Mouse (Mus musculus): ENCODE data around the gene Gps2. TPM values are rescaled to one million over a fixed set of nuclear protein-coding genes. Genes with fewer than 3 reads are reported as not detected.

Gps2 gene
- 10 to 100 TPM; 75.4 to 79.7 TPM for total RNA-seq (2023)

DNA sequence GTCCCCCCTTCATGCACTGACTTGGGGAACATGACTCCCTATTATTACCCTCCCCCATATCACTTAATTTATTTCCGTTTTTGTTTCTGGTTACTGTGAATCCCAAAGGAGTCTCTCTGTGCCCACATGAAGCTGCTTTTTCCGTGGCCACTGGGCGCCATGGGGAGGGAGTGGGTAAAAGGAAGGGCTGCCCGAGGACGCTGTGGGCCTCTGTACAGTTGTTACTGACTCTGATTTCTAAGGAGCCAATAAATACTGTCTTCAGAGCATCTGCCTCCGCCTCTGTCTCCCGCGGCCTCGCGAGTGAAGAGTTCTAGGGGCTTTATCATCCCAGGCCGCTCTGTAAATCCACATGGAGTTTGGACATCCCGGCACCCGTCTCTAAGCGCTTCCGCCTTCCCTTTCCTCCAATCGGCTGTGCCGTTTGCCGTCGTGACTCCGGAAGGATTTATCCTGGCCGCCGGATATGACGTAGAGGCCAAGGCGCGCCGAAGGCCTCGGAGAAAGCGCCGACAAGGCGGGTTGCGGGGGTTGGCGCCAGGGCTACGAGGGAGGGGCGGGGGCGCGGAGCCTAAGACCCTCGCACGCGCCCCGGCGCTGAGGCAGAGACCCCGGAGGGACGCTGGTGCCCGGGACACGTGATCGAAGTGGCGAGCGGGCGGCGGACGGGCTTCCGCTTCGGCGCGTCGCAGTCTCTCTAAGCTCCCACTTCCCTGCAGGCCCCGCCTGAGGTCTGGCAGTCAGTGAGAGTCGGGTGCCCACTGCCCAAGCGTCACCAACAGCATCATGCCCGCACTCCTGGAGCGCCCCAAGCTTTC lies at the start of gene Gps2:
Gene Gps2 (plus strand): TSS at position 335 of the 818 bp plus-strand sequence.

DNA sequence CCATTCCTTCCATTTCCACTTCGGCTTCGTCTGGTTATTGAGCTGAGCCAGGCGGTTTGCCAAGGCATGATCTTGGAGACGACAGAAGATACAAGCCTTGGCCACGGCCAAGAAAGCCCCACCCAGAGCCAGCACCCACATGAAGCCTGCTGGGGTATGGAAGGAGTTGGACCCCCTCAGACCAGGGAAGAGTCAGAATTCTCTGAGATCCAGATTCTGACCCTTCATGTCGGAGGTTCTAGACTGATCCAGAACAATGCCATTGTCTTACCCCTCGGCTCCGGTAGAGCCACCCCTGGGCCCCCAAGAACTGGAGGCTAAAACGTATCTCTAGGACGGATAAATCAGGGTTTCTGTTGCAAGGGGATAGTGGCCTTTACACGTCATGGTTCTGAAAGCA lies 35.8 kb upstream of the Gps2 start, which contains the start of gene Tmem95:
Gene Tmem95 (minus strand): TSS at position 141 of the 400 bp plus-strand sequence.

DNA sequence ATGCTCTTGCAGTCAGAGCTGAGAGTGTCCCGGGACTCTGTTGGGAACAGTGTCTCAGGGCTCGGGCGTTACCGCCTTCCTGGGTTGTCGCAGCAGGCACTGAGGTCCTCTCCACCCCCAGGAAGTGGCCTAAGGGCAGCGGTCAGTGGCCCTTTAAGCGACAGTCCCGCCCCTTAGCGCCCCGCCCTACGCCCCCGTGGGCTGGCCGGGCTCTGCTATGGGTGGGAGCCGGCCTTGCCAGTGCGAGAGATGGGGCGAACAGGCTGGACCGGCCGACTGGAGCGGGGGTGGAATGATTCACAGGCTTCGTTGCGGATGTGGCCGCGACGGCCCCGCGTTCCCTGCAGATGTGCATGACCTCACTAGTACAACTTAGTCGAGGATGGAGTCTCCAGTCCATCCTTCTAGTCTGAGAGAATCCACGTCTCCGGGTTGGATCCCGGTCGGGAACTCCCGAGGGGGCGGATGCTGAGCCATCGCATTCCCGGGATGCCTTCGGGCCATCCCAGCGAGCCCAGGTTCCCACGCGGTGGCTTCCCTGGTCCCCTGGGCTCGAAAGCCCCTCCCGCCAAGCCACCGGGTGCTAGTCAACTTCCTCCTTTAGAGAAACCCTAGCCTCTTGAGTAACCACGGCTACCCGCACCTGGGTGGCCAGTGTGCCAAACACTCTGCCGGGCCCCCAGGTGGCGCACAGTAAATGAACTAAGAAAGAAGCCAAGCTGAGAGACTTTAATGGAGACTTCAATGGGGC lies 32.7 kb upstream of the Gps2 start, which contains the start of gene Kctd11:
Gene Kctd11 (minus strand): TSS at position 554 of the 751 bp plus-strand sequence.

DNA sequence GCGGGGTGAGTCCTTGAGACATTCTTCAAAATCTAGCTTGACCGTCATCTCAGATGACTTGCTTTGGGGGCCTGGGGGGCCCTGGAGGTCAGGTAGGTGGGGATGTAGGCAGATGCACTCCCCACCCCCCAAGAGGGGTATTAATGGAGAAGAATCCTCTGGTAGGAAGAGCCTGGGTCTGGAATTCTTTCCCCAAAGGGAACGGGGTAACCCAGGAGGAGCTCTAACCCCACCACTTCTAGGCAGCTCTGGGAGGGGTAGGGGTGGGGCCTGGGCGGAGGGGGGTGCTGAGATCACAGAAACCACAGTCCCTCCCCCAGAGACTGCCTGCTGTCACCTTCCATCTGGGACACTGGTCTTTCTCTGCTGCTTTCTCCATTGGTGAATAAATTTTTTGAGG lies 18.4 kb upstream of the Gps2 start, which contains the start of gene Acap1:
Gene Acap1 (minus strand): TSS at position 249 of the 400 bp plus-strand sequence.

DNA sequence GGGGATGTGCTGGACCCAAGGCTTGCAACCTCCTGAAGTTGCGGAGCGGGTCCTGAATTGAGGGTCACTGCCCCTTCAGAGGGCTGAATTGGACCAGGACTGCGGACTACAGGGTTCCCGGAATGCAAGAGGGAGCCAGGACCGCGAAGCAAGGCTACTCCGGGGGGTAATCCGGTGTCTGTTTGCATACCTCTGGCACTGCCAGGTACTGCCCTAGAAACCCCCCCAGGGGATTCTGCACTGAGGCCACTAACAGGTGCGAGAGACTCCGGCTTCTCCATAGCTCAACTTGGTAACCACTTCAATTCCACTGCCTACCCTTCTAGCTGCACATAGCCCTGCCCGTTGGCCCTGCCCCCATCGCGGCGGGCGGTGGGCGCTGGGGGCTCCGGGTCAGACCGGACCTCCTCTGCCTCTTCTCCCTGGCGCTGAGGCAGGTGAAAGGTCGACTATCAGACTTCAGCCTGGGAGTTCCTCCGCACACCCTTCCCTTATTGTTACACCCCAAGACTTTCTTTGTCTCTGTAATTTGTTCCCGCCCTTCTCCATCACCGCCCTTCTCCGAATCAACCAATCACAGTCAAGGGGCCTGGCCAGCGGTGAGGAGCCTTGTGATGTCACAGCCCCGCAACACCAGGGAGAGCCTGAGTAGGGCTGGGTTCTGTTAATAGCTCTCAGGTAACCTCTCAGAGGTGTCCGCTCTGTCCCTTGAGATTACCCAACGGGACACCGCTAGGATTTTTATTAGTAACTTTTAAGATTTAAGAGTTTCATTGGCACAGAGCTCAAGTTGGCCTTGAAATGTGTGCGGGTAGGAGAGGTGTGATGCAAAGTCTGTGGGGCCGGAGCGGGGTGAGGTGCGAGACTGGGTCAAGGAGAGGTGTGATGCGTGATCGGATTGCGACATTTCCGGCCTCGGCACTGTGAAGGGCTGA lies 12.9 kb upstream of the Gps2 start, which contains the start of the genes 2810408A11Rik and Neurl4:
Gene 2810408A11Rik (minus strand): TSS at position 517 of the 935 bp plus-strand sequence.
Gene Neurl4 (plus strand): TSS at position 602 of the 935 bp plus-strand sequence.

DNA sequence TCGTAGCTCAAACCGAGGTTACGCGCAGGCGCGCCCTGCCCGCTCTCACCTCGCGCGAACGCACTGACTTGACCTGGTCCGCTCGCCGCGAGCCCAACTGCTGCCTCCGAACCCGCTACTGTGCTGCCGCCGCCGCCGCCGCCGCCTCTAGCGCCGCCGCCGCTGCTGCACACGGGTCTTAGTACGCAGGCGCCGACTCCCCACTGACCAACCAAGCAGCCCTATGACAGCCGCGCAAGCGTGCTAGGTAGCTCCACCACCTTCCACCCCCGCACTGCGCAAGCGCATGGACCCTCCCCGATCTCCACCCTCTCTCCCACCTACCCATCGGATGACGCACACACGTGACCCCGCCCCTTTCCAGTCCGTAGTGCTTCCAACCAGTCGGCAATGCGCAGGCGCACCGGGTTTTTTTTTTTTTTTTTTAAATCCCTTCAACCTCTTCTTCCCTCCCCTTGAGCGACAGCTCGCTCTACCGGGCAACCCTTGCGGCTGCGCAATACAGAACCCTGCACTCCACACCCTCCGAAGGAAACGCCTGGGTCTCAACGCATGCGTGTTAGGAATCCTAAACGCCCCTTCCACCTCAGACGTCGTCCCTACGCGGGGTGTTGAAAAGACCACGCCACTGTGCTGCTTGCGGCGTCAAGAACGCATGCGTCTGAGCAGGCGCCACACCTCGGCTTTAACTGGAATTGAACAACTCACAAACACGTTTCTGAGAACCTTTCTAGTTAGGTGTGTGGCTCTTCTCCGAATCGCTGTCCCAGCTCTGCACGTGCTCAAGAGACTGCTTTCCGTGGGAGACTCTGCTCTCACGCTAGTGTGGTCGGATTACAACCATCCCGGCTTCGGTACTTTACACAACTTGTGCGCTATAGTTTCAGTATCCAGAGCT lies 7.7 kb downstream of the Gps2 start, which contains the start of gene Eif5a:
Gene Eif5a (minus strand): TSS at position 845 of the 898 bp plus-strand sequence.

DNA sequence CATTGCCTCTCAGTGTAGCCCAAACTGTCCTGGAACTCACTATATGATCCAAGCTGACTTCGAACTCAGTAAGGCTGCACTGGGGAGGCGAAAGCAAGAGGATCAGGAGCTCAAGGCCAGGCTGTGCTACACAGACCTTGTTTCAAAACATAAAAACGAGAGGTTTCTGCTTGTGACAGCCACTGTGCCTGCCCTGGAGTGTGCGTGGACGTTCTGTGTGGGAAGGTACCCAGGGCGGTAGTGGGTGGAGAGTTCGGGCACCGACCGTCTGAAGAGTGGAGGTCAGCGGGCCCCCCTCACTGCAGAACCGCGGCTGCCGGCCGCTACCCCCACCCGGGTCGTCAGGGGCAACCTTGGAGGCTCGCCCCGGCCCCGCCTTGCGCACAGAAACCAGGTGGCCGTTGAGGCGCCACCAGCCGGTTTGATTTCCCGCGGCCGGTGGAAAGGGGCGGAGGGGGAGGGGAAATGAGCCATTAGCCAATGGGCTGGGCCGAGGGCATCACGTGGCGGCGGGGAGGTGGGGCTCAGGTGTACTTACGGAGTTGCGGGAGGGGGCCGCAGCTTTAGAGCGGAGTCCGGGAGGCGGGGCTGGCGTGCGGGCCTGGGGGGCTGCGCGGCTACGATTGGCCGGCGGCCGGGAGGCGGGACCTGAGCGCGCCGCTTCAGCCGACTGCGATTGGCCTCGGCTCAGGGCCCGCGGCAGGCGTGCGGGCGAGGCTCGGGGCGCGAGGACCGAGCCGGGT lies 21.6 kb downstream of the Gps2 start, which contains the start of gene Ybx2:
Gene Ybx2 (plus strand): TSS at position 660 of the 743 bp plus-strand sequence.

DNA sequence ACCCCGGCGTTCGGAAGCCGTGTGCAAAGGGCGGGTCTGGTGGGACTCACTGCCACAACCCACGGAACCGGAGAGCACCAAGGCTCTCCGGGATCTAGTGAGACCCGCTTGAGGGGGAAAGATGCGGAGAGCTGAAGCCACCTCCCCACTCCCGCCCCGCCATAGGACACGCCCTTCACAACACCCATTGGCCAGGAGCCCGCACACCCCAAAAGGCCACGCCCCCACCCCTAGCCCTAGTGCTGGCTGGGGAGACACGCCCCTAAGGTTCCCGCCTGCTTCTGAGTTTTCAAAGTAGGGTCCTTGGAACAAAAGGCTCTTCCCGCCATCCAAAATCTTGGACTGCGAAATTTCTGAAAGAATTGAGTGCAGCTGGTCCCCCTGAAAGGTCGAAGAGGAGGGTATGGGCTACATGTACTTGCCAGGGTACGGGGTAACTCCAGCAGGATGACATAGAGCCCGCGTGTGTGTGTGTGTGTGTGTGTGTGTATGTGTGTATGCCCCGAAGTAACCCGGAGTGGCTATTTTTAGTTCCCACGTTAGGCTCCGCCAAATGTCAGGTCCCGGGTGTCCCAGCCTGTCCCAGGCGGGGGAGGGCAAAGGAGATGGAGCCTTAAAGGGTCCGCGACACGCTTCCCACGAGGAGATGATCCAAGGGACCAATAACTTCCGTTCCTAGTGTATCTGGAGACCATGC lies 34.5 kb downstream of the Gps2 start, which contains the start of gene Slc2a4:
Gene Slc2a4 (minus strand): TSS at position 123 of the 697 bp plus-strand sequence.

DNA sequence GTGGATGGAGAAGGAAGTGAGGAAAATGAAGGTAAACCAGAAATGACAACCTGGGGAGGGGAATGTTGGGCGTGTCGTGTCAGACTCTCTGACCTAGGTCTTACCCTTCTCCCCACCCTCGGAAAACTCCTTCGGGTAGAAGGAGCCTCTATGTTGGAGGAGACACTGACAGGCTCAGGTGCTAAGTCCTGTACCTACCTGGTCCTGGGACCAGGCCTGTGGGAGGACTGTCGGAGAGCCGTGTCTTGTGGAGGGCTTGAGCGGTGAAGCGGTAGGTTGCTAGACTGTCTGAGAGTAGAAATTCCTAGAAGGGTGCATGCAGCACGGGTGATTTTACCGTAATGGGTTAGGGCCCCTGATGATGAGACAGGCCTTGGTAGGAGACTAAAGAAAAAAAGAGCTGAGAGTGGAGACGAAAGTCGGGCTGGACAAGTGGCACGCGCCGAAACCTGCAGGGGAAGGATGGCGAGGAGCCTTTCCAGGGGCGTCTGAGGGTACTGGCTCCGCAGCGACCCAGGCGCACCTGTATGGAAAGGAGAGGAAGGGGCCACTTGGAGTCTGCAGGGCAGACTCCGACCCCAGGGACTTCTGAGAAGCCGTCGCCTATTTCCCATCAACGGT lies 51.1 kb downstream of the Gps2 start, which contains the start of gene Cldn7:
Gene Cldn7 (plus strand): TSS at position 130 of the 621 bp plus-strand sequence.

Other genes with a start within 250 kb of the Gps2 start
- gene Cd68, start 247.7 kb upstream of the Gps2 start, total RNA-seq (2023): 100 to 1,000 TPM; 111 to 170 TPM
- gene Eif4a1, start 241.5 kb upstream of the Gps2 start, total RNA-seq (2023): 100 to 1,000 TPM; 570 to 577 TPM
- gene Senp3, start 231.8 kb upstream of the Gps2 start, total RNA-seq (2023): 10 to 100 TPM; 66.6 to 83.8 TPM
- gene Tnfsf13, start 228.1 kb upstream of the Gps2 start, total RNA-seq (2023): 10 to 100 TPM; 12.1 to 17.1 TPM
- 10 to 100 TPM in 1 of 2 experiments, 1 to 10 TPM in 1; 6.9 to 12.4 TPM for gene Tnfsf12, start 218.0 kb upstream of the Gps2 start, total RNA-seq (2023)
- gene Tnfsfm13, start 217.8 kb upstream of the Gps2 start, total RNA-seq (2023): 1 to 10 TPM; 4.5 to 7.2 TPM
- gene Polr2a, start 155.3 kb upstream of the Gps2 start, total RNA-seq (2023): 10 to 100 TPM; 81.5 to 86.5 TPM
- gene Slc35g3, start 151.9 kb upstream of the Gps2 start, total RNA-seq (2023): not detected
- 1 to 10 TPM; 2.8 to 2.9 TPM for gene Zbtb4, start 148.0 kb upstream of the Gps2 start, total RNA-seq (2023)
- gene Chrnb1, start 117.9 kb upstream of the Gps2 start, total RNA-seq (2023): 1 to 10 TPM in 1 of 2 experiments, under 1 TPM in 1; 0.86 to 1.8 TPM
- gene Fgf11, start 112.0 kb upstream of the Gps2 start, total RNA-seq (2023): under 1 TPM in 1 of 2 experiments, not detected in 1; 0.11 TPM
- gene Tmem102, start 108.3 kb upstream of the Gps2 start, total RNA-seq (2023): not detected
- gene Gm39566, start 98.6 kb upstream of the Gps2 start, total RNA-seq (2023): not detected
- gene Spem2, start 95.4 kb upstream of the Gps2 start, total RNA-seq (2023): not detected
- gene Spem1, start 91.7 kb upstream of the Gps2 start, total RNA-seq (2023): not detected
- gene Nlgn2, start 76.1 kb upstream of the Gps2 start, total RNA-seq (2023): 1 to 10 TPM; 1.5 to 1.8 TPM
- gene Tmem256, start 75.4 kb upstream of the Gps2 start, total RNA-seq (2023): 100 to 1,000 TPM in 1 of 2 experiments, 10 to 100 TPM in 1; 99.9 to 101 TPM
- 10 to 100 TPM; 34.4 to 38.0 TPM for gene Plscr3, start 67.5 kb upstream of the Gps2 start, total RNA-seq (2023)
- not detected for gene Tnk1, start 55.2 kb upstream of the Gps2 start, total RNA-seq (2023)
- gene Tmem95, start 35.9 kb upstream of the Gps2 start, total RNA-seq (2023): not detected
- gene Kctd11, start 32.5 kb upstream of the Gps2 start, total RNA-seq (2023): 1 to 10 TPM; 8.4 to 8.8 TPM
- gene Acap1, start 18.3 kb upstream of the Gps2 start, total RNA-seq (2023): 100 to 1,000 TPM; 261 to 285 TPM
- 1 to 10 TPM in 1 of 2 experiments, under 1 TPM in 1; 0.95 to 1.9 TPM for gene 2810408A11Rik, start 12.9 kb upstream of the Gps2 start, total RNA-seq (2023)
- gene Neurl4, start 12.8 kb upstream of the Gps2 start, total RNA-seq (2023): 10 to 100 TPM; 17.9 to 18.5 TPM
- 100 to 1,000 TPM; 498 to 503 TPM for gene Eif5a, start 8.1 kb downstream of the Gps2 start, total RNA-seq (2023)
- gene Ybx2, start 21.9 kb downstream of the Gps2 start, total RNA-seq (2023): not detected
- under 1 TPM; 0.55 to 0.60 TPM for gene Slc2a4, start 34.3 kb downstream of the Gps2 start, total RNA-seq (2023)
- gene Cldn7, start 50.9 kb downstream of the Gps2 start, total RNA-seq (2023): not detected
- 10 to 100 TPM; 65.2 to 68.4 TPM for gene Ctdnep1, start 67.3 kb downstream of the Gps2 start, total RNA-seq (2023)
- gene Elp5, start 68.6 kb downstream of the Gps2 start, total RNA-seq (2023): 10 to 100 TPM; 25.3 to 27.8 TPM
- 100 to 1,000 TPM; 537 TPM for gene Gabarap, start 77.3 kb downstream of the Gps2 start, total RNA-seq (2023)
- gene Phf23, start 81.9 kb downstream of the Gps2 start, total RNA-seq (2023): 10 to 100 TPM; 43.3 to 47.1 TPM
- gene Dvl2, start 86.7 kb downstream of the Gps2 start, total RNA-seq (2023): 10 to 100 TPM; 17.5 to 21.4 TPM
- gene Acadvl, start 101.5 kb downstream of the Gps2 start, total RNA-seq (2023): 10 to 100 TPM; 34.6 to 40.2 TPM
- gene Dlg4, start 103.1 kb downstream of the Gps2 start, total RNA-seq (2023): 1 to 10 TPM; 5.7 to 6.7 TPM
- not detected for gene Asgr1, start 140.2 kb downstream of the Gps2 start, total RNA-seq (2023)
- gene Asgr2, start 178.8 kb downstream of the Gps2 start, total RNA-seq (2023): under 1 TPM in 1 of 2 experiments, not detected in 1; 0.42 TPM
- 10 to 100 TPM; 11.4 to 12.2 TPM for gene Mgl2, start 216.4 kb downstream of the Gps2 start, total RNA-seq (2023)
- 10 to 100 TPM; 13.5 to 18.3 TPM for gene Clec10a, start 242.3 kb downstream of the Gps2 start, total RNA-seq (2023)

All from neutrophil, adult 59 days (primary cell).